Mouse (Mus musculus) mature B cell (primary cell): ENCODE measurements around the gene Dlg2.
"Not testable (repeated sequence)": the region's sequence is repeated elsewhere in the genome, so short reads cannot be mapped to it uniquely, and the experiment has no call there.

Experiments used
- in situ Hi-C: fragments of 300-500 bp; cut with MboI; formaldehyde crosslinking; loops from 2 replicates; pipeline ENCODE4 v1.14.3; 2019

Dlg2 gene

DNA sequence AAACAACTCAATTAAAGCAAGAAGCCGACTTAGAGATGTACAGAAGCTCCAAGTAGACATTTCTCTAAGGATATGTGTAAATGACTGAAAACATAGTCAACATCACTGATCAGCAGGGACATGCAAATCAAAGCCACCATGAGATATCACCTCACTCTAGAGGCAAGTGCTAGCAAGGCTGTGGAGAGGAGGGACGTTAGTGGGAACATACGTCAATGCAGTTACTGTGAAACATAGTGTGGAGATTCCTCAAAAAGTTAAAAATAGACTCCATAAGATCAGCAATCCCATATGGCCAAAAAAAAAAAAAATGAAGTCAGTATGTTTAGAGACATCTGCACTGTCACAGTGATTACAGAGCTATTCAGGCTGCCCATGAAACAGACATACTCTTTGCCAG, 349.2 kb downstream of the Dlg2 start:
- in situ Hi-C loops, result no loop called here

GRCm38 (mm10) chr7:90841276-90841675, 364.8 kb downstream of the Dlg2 start:
- in situ Hi-C loops, result no loop called here

DNA sequence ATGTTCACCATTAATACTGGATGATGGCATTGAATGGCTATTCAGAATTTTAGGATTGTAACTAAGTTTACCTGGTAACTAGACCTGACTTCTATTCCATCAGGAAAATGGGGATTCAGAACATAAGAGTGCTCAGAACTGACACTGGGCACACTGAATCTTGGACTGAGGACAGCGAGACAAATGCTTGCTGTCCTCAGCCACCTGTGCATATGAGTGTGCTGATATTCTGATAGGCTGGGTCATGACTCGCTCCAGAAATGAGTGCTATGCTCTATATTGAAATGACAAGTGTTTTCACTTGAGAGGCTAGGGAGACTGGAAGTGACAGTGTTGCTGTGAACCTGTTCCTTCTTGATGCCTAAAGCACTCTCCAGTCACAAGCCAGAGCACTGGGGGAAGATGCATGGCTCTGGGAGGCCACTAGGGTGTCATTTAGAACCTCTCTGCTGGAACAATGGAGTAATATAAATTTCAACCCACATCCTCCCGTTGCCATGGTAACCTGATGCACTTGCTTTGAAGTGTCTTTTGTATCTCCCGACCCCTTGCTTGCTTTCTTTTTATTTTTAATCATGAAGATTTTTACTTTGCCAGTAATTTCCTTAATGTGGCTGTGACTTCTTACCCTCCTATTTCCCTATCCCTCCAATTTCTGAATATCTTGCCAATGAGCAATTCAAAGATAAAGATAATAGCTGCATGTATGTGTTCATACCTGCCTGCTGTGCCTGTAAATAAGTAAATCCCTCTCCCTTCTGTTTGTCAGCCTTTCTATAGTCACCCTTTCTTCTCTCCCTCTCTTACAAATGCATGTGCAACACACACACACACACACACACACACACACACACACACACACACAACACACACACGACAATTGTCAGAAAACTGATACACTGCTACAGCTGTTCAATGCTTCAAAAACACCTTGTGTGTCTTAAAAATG, 367.1 kb downstream of the Dlg2 start:
- in situ Hi-C loops, result no loop called here

- in situ Hi-C loops, result not testable (repeated sequence)
Measured at GRCm38 (mm10) chr7:90876796-90877195, 400.3 kb downstream of the Dlg2 start.

DNA sequence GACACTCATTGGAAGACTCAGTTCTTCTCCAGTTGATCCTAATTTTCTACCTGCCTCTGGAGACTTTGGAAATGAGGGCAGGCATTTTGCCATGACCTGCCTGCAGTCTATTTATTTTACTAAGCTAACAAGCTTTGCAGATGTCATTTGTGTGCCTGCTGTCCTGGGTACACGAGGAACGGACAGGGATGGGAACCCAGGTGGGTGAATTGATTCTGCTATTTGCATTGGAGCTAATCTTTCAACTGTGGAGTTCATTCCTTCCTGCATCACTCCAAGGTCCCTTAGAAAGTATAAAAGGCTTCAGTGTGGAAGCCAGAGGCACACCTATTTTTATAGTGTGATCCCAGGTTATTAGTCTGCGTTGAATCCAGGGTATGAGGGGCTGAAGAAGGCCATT, 406.3 kb downstream of the Dlg2 start:
- in situ Hi-C loops, result no loop called here

DNA sequence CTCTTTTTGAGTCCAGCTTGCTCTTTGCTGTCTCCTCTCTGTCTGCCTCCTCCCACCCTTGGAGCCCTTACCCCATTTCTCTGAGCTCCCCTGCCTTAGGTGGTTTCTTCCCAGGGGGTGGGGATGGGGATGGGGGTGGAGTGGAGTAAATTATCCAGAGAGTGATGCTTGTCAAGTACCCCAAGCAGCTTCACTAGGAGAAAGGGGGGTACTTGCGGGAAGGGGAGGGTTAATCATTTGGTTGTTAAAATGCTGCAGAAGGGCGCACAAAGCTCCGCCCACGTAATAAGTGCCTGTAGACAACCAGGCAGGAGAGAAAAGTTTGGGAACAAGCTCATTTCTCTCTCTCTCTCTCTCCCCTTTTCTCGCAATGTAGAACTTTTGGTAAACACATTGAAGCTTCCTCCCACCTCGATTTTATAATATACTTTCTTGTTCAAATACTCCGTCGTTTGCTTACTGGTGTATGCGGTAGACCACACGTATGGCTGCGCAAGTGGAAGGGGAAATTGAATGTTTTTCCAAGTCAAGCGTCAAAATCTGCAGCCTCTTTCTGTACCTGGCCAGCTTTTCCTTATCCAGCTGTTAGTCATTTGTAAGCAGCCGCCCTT, 410.0 kb downstream of the Dlg2 start:
- in situ Hi-C loops, result no loop called here

DNA sequence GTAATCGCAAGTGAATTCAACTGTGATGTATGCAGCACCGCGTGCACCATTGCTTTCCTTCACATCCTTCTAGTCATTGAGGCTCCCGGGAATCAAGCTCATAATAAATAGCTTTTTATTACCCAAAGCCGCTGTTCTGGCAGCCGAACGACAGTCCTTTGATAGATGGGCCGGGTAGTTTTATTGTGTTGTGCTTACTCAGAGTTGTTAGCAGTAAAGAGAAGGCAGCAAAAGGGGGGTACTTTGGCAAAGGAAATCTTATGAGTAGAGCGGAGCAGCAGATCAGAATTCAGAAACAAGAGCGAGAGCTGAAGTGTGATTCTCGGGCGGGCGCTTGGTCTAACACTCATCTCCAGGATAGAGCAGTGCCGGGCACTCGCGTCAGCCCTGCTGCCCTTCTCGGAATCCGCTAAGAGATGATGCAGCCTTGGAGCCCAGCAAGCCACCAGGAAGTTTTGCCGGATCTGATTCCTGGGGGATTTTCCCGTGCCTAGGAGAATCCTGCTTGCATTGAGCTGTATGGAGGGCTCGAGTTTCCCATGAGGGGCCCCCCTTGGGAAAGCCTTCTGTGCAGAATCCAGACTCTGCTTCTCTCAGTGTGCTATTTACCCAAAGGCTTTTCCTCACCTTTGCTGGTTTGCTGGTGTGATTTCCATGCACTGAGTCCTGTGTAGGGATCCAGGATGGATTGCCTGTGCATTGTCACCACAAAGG, 410.7 kb downstream of the Dlg2 start:
- in situ Hi-C loops, result no loop called here

GRCm38 (mm10) chr7:90927441-90927840, 451.0 kb downstream of the Dlg2 start:
- in situ Hi-C loops, result no loop called here

DNA sequence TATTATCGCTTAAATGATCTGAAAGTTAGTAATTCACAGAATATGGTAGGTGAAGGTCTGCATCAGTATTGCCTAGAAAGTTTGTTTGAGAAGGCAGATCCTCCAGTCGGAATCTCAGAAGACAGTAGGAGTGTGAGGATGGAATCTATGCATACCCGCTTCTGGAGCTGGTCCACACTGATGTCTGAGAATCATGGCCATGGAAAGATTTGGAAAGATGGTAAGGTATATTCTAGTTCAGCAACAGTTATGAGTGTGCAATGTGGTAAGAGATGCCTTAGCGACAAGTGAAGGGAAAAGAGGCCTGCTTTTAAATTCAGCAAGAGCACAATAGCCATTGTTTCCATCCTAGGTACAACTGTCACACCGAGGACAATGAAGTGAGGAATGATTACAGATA, 464.3 kb downstream of the Dlg2 start:
- in situ Hi-C loops, result no loop called here

DNA sequence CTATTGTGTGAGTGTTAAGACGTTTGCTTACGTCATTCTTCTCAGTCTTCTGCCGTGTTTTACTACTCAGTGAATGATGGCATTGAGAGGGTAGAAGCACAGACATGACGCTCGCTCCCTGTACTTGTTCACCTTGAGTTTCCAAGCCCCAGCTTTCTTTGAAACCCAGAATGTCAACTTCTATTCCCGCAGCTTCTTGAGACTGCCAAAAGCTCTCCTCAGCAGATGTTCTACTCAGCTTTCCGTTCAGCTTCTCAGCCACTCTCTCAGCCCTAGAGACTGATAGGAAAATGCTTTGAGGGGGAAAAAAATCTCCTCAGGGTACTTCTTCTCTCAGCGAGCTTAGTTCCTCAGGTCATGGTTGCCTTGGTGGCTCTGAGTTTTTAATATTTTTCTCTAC, 470.6 kb downstream of the Dlg2 start:
- in situ Hi-C loops, result no loop called here

DNA sequence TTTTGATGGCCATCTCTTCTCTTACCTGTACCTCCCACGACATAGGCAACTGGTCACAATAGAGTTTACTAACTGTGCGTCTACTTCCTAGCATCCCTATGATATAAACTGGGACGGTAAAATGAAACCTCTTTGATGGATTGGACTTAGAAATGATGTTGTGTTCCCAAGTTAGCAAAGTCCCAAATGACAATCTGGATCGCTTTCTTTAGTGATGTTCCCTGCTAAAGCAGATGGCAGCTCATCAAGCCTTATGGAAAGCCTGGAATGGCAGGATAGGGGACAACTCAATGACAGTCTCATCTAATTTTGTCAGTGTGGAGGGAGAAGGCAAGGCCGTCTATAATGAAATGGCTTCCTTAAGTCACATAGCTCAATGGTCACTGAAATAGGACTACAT, 472.7 kb downstream of the Dlg2 start:
- in situ Hi-C loops, result no loop called here

DNA sequence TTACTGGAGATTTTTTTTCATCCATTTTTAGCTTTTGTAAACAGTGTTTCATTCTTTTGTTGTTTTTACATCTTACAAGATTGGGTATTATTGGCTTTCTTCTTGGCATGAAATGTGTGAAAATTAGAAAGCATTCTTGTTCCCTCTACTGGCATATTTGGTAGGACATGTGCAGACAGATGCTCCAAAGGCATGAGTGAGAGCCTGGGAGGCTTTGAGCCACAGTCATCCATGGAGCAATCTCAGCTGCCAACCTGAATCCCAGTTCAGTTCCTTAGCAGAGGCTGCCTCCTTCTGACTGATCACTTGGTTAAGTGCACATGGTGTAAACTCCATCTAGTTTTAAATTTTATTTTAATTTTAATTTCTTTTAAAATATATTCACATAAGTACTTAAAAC, 500.8 kb downstream of the Dlg2 start:
- in situ Hi-C loops, result no loop called here

- in situ Hi-C loops, result no loop called here
Measured at GRCm38 (mm10) chr7:90982069-90982468, 505.6 kb downstream of the Dlg2 start.

GRCm38 (mm10) chr7:91010655-91011054, 534.2 kb downstream of the Dlg2 start:
- in situ Hi-C loops, result no loop called here

DNA sequence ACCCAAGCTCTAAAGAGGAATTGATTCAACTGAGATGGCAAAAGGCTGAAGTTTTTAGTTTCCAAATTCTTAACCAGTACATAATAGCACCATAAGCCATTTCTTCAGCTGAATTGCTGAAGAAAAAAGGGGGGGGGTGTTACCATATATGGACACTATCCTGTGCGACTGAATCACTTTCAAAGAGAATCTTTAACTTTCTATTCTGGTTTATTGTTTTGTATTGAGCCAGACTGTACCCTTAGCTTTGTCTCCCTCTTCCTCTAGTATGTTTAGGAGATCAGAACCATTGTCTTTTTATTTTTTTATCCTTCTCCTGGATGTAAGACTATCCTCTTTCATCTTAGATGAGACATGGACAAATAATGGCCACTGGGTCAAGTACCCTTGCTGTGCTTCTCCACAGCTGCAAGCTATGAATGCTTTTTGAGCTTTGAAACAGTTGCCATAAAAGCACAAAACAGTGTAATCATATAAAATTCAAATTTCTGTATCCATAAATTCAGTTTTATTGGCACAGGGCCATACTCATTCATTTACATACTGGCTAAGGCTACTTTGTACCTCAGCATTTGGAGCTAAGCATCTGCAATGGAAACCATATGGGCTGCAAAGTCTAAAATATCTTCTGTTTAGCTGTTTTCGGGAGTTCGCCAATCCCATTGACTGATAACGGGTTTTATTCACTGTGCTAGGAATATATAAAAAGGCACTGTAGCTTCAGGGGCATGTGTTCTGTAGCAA, 568.7 kb downstream of the Dlg2 start:
- in situ Hi-C loops, result no loop called here

- in situ Hi-C loops, result no loop called here
Measured at GRCm38 (mm10) chr7:91045742-91046098, 569.2 kb downstream of the Dlg2 start.

DNA sequence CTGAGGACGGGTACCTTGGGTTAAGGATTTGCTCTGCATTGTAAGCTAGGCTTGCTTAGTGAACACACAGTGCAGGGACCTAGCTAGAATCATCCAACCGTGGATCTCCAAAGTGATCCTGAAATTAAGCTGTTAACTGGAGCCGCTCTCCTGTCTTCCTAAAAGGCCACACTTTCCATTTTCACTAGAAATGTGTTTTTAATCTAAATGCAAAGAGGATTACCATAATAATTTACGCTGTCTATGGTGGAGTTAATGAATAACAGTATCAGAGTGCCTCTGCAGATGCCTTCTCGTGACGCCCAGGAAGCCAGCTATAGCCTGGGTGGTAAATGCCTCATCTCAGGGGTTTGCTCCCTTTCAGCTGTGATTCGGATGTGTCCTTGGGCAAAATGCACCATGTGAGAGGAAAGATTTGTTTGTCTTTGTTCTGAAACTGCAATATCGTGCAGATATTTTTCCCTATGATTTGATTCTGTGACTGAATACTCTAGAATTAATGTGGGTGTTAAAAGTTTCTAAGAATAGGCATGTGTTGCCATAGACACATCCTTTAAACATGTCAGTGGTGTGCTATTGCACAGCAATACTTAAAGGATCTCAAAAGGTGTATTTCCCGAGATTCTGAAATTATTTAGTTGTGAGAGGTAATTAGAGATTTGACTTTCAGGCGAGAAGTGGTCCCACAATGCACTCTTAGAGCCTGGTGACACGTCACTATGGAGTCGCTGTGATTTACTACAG, 587.0 kb downstream of the Dlg2 start:
- in situ Hi-C loops, result no loop called here

- in situ Hi-C loops, result no loop called here
Measured at GRCm38 (mm10) chr7:91071751-91072707, 595.6 kb downstream of the Dlg2 start.

DNA sequence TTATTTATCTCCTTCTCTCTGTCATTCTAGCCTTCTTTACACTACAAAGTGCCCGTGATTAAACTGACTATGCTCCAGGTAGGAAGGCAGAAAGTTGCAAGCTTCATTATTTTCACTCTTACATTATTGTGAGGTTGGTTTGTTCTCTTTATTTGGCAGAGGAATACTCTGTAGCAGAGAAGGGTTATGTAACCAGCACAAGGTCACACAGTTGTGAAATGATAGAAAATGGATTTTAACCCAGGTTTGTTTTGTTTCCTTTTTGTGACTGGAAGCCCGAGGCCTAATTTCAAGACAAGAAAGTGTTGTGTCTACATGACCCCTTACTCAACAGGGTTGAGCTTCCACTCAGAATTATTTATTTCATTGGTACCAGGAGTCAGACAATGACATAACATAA, 609.6 kb downstream of the Dlg2 start:
- in situ Hi-C loops, result no loop called here

DNA sequence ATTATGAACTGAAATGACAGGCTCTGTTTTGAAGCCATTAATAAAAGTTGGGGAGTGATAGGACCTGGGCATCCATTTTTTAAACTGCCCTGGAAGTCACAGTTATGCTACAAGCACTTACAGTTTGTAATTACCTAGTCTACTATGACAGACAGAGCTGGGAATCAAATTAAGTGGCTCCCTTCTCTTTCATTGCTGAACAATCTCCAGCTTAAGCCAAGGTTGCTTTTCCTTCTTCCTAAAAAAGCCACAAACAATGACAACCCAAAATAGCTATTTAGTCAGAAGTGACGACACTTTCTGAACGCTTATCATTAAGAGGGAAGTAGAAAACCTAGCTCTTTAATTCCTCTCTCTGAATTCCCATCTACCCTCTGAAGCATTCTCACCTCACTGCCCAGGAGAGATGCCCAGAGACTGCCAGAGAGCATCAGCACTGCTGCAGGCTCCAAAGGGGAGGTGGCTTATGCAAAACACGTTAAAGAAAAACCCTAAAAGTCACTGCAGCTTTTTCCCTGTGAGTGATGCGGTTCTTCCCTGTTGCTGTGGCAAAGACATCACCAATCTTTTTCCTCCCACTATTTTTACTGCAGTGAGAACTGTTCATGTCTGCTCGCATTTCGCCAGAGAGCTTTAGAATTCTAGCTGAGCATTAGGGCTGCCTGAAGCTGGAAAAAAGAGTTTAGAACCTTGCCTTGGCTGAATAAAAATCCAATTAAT, 612.9 kb downstream of the Dlg2 start:
- in situ Hi-C loops, result no loop called here
